Mouse (Mus musculus) hindbrain, embryonic 13.5 days (tissue): ENCODE measurements around the gene Fignl1. TPM values are rescaled to one million over a fixed set of nuclear protein-coding genes. Genes with fewer than 3 reads are reported as not detected.
A peak's percentile ranks its signal among the peaks of the same experiment; 100 is the strongest.

Source experiments
- ATAC-seq: fragments of 200-750 bp; cut with Nextera tagmentation; 2 replicates; pipeline ENCODE4 v1.8.0; 2017; ENCODE audit warnings: moderate TSS enrichment; ENCODE audit not compliant: low FRiP score
- H3K27ac ChIP-seq: fragments of 300-500 bp; sonication (generic); 2 replicates; pipeline ENCODE4 v1.5.1; 2015; ENCODE audit warnings: inconsistent platforms, mild to moderate bottlenecking, moderate library complexity
- H3K27me3 ChIP-seq: fragments of 300-500 bp; sonication (generic); 2 replicates; pipeline ENCODE4 v1.6.1; 2015; ENCODE audit warnings: mild to moderate bottlenecking, inconsistent platforms
- H3K36me3 ChIP-seq: fragments of 300-500 bp; sonication (generic); 2 replicates; pipeline ENCODE4 v1.6.1; 2015; ENCODE audit warnings: mild to moderate bottlenecking, inconsistent platforms
- H3K4me1 ChIP-seq: fragments of 300-500 bp; sonication (generic); replicated peaks from 2 replicates; pipeline ENCODE4 v1.6.1; 2015; ENCODE audit warnings: inconsistent platforms
- H3K4me2 ChIP-seq: fragments of 300-500 bp; sonication (generic); 2 replicates; pipeline ENCODE4 v1.6.1; 2015; ENCODE audit warnings: inconsistent platforms, mild to moderate bottlenecking, moderate library complexity
- H3K4me3 ChIP-seq: fragments of 300-500 bp; sonication (generic); 2 replicates; pipeline ENCODE4 v1.5.1; 2015; ENCODE audit warnings: mild to moderate bottlenecking, inconsistent platforms
- H3K9ac ChIP-seq: fragments of 300-500 bp; sonication (generic); 2 replicates; pipeline ENCODE4 v1.6.1; 2015; ENCODE audit warnings: mild to moderate bottlenecking, inconsistent platforms
- H3K9me3 ChIP-seq: fragments of 300-500 bp; sonication (generic); 2 replicates; pipeline ENCODE4 v1.6.1; 2016; ENCODE audit warnings: inconsistent platforms
- WGBS: fragments of 180-500 bp; shearing (Covaris S2); methylation state at CpG from one replicate; pipeline ENCODE4 v1.1.7; 2015; 5-methylcytosine and 5-hydroxymethylcytosine counted together
- polyA plus RNA-seq: library from polyadenylated mRNA; unstranded; fragments of >200 nt; fragmentation: Nextera tagmentation; extraction: Ambion mirVana; gene quantifications from 2 replicates; pipeline ENCODE4 v1.2.1, GENCODE M21; 2015

Gene Fignl1
- polyA plus RNA-seq, 1 experiment from 2014 or later, result 15.5 TPM

- Histone ChIP-seq H3K4me2 (no peak overlapping the region), H3K36me3 (no peaks in the 10 kb centered on the region), H3K9ac (no peak overlapping the region), H3K27me3 (no peaks in the 10 kb centered on the region), H3K27ac (no peak overlapping the region), H3K4me1 (peaks cover 14% of the 10 kb centered on the region), H3K4me3 (no peak overlapping the region), H3K9me3 (no peaks in the 10 kb centered on the region)
- ATAC-seq, result no peak
- 85% methylated on average over 4 of the region's 4 CpGs for WGBS
Measured at GRCm38 (mm10) chr11:11841590-11841989, 32.8 kb upstream of the Fignl1 start.

- H3K36me3 ChIP-seq, result no peaks in the 10 kb centered on the region
- H3K27ac ChIP-seq, result no peak overlapping the region
- H3K4me2 ChIP-seq, result no peak overlapping the region
- no peak overlapping the region for H3K9ac ChIP-seq
- WGBS, result 83% methylated on average over 2 of the region's 2 CpGs
- no peaks in the 10 kb centered on the region for H3K27me3 ChIP-seq
- H3K4me1 ChIP-seq, result peaks cover 19% of the 10 kb centered on the region
- H3K9me3 ChIP-seq, result no peaks in the 10 kb centered on the region
- no peak overlapping the region for H3K4me3 ChIP-seq
- ATAC-seq, result no peak
Measured at GRCm38 (mm10) chr11:11840746-11841145, 32.0 kb upstream of the Fignl1 start.

- no peaks in the 10 kb centered on the region for H3K9me3 ChIP-seq
- H3K27me3 ChIP-seq, result no peaks in the 10 kb centered on the region
- no peak overlapping the region for H3K27ac ChIP-seq
- peaks cover 16% of the 10 kb centered on the region for H3K4me1 ChIP-seq
- H3K9ac ChIP-seq, result no peak overlapping the region
- ATAC-seq, result no peak
- H3K4me2 ChIP-seq, result no peak overlapping the region
- no peak overlapping the region for H3K4me3 ChIP-seq
- no peaks in the 10 kb centered on the region for H3K36me3 ChIP-seq
- 93% methylated on average over 7 of the region's 7 CpGs for WGBS
Measured at GRCm38 (mm10) chr11:11839874-11840273, 31.1 kb upstream of the Fignl1 start.

GRCm38 (mm10) chr11:11837384-11837783, 28.6 kb upstream of the Fignl1 start:
- H3K4me2 ChIP-seq, result no peak overlapping the region
- H3K9me3 ChIP-seq, result no peaks in the 10 kb centered on the region
- no peaks in the 10 kb centered on the region for H3K27me3 ChIP-seq
- no peak overlapping the region for H3K9ac ChIP-seq
- H3K4me1 ChIP-seq, result peaks cover 14% of the 10 kb centered on the region
- ATAC-seq, result no peak
- H3K4me3 ChIP-seq, result no peak overlapping the region
- H3K27ac ChIP-seq, result no peak overlapping the region
- 81% methylated on average over 5 of the region's 5 CpGs for WGBS
- no peaks in the 10 kb centered on the region for H3K36me3 ChIP-seq

GRCm38 (mm10) chr11:11836713-11837370, 28.1 kb upstream of the Fignl1 start:
- Histone ChIP-seq H3K4me2 (no peak overlapping the region), H3K36me3 (no peaks in the 10 kb centered on the region), H3K4me3 (no peak overlapping the region), H3K9ac (no peak overlapping the region), H3K4me1 (peaks cover 20% of the 10 kb centered on the region), H3K27ac (no peak overlapping the region), H3K27me3 (no peaks in the 10 kb centered on the region), H3K9me3 (no peaks in the 10 kb centered on the region)
- 56% methylated on average over 18 of the region's 18 CpGs for WGBS
- peak; percentile 53; the same call in 1 of the 2 replicates for ATAC-seq

- no peaks in the 10 kb centered on the region for H3K36me3 ChIP-seq
- no peak overlapping the region for H3K27ac ChIP-seq
- H3K4me1 ChIP-seq, result peaks cover 24% of the 10 kb centered on the region
- no peak overlapping the region for H3K4me3 ChIP-seq
- H3K27me3 ChIP-seq, result no peaks in the 10 kb centered on the region
- no peaks in the 10 kb centered on the region for H3K9me3 ChIP-seq
- H3K4me2 ChIP-seq, result no peak overlapping the region
- WGBS, result 58% methylated on average over 8 of the region's 8 CpGs
- no peak overlapping the region for H3K9ac ChIP-seq
- no peak for ATAC-seq
Measured at GRCm38 (mm10) chr11:11836262-11836661, 27.5 kb upstream of the Fignl1 start.

GRCm38 (mm10) chr11:11835791-11836190, 27.0 kb upstream of the Fignl1 start:
- H3K27me3 ChIP-seq, result no peaks in the 10 kb centered on the region
- WGBS, result 87% methylated on average over 4 of the region's 4 CpGs

GRCm38 (mm10) chr11:11835361-11835760, 26.6 kb upstream of the Fignl1 start:
- no peak for ATAC-seq
- no peaks in the 10 kb centered on the region for H3K9me3 ChIP-seq
- peaks cover 26% of the 10 kb centered on the region for H3K4me1 ChIP-seq
- WGBS, result 55% methylated on average over 6 of the region's 6 CpGs
- no peaks in the 10 kb centered on the region for H3K27me3 ChIP-seq
- H3K4me3 ChIP-seq, result no peak overlapping the region
- H3K27ac ChIP-seq, result no peak overlapping the region
- H3K36me3 ChIP-seq, result no peaks in the 10 kb centered on the region
- no peak overlapping the region for H3K9ac ChIP-seq
- no peak overlapping the region for H3K4me2 ChIP-seq

More at GRCm38 (mm10) chr11:11835791-11836190, 27.0 kb upstream of the Fignl1 start:
- Histone ChIP-seq H3K9ac (no peak overlapping the region), H3K4me3 (no peak overlapping the region), H3K9me3 (no peaks in the 10 kb centered on the region), H3K27ac (no peak overlapping the region), H3K36me3 (no peaks in the 10 kb centered on the region), H3K4me1 (peaks cover 24% of the 10 kb centered on the region), H3K4me2 (no peak overlapping the region)
- no peak for ATAC-seq

- H3K9me3 ChIP-seq, result no peaks in the 10 kb centered on the region
- H3K4me3 ChIP-seq, result no peak overlapping the region
- H3K9ac ChIP-seq, result no peak overlapping the region
- peaks cover 44% of the 10 kb centered on the region for H3K4me1 ChIP-seq
- no peaks in the 10 kb centered on the region for H3K36me3 ChIP-seq
- H3K4me2 ChIP-seq, result no peak overlapping the region
- H3K27me3 ChIP-seq, result no peaks in the 10 kb centered on the region
- H3K27ac ChIP-seq, result 0 out of 2 replicates have a peak overlapping the region, but pooled peaks have one; percentile 48
- 25% methylated on average over 8 of the region's 8 CpGs for WGBS
- ATAC-seq, result no peak
Measured at GRCm38 (mm10) chr11:11833100-11833499, 24.3 kb upstream of the Fignl1 start.

- H3K9ac ChIP-seq, result 0 out of 2 replicates have a peak overlapping the region, but pooled peaks have one; percentile 10
- no peaks in the 10 kb centered on the region for H3K27me3 ChIP-seq
- H3K4me1 ChIP-seq, result peaks cover 45% of the 10 kb centered on the region
- 30% methylated on average over 6 of the region's 6 CpGs for WGBS
- no peak overlapping the region for H3K4me2 ChIP-seq
- no peaks in the 10 kb centered on the region for H3K36me3 ChIP-seq
- no peak overlapping the region for H3K4me3 ChIP-seq
- ATAC-seq, result no peak
- H3K27ac ChIP-seq, result peak overlapping the region; percentile 48; the same call in 1 of the 2 replicates
- no peaks in the 10 kb centered on the region for H3K9me3 ChIP-seq
Measured at GRCm38 (mm10) chr11:11832755-11833084, 24.0 kb upstream of the Fignl1 start.

- Histone ChIP-seq H3K4me3 (no peak overlapping the region), H3K9ac (0 out of 2 replicates have a peak overlapping the region, but pooled peaks have one; percentile 10), H3K27me3 (no peaks in the 10 kb centered on the region), H3K9me3 (no peaks in the 10 kb centered on the region), H3K4me1 (peaks cover 45% of the 10 kb centered on the region), H3K27ac (peak overlapping the region; percentile 48), H3K36me3 (no peaks in the 10 kb centered on the region), H3K4me2 (no peak overlapping the region)
- 10% methylated on average over 6 of the region's 6 CpGs for WGBS
- no peak for ATAC-seq
Measured at GRCm38 (mm10) chr11:11831940-11832754, 23.4 kb upstream of the Fignl1 start.

GRCm38 (mm10) chr11:11831526-11831925, 22.8 kb upstream of the Fignl1 start:
- ATAC-seq, result no peak
- H3K4me3 ChIP-seq, result no peak overlapping the region
- no peaks in the 10 kb centered on the region for H3K9me3 ChIP-seq
- H3K4me1 ChIP-seq, result peaks cover 45% of the 10 kb centered on the region
- no peaks in the 10 kb centered on the region for H3K36me3 ChIP-seq
- WGBS, result 18% methylated on average over 6 of the region's 6 CpGs
- H3K9ac ChIP-seq, result no peak overlapping the region
- H3K27me3 ChIP-seq, result no peaks in the 10 kb centered on the region
- H3K4me2 ChIP-seq, result no peak overlapping the region
- peak overlapping the region; percentile 48; the same call in 1 of the 2 replicates for H3K27ac ChIP-seq
